Mouse (Mus musculus) hindbrain, embryonic 13.5 days (tissue): ENCODE data around the gene Atp6v0a1. TPM values are rescaled to one million over a fixed set of nuclear protein-coding genes. Genes with fewer than 3 reads are reported as not detected.

ENCODE experiments used
- ATAC-seq: fragments of 200-750 bp; cut with Nextera tagmentation; 2 replicates; pipeline ENCODE4 v1.8.0; 2017; ENCODE audit warnings: moderate TSS enrichment; ENCODE audit not compliant: low FRiP score
- H3K27ac ChIP-seq: fragments of 300-500 bp; sonication (generic); 2 replicates; pipeline ENCODE4 v1.5.1; 2015; ENCODE audit warnings: inconsistent platforms, mild to moderate bottlenecking, moderate library complexity
- H3K27me3 ChIP-seq: fragments of 300-500 bp; sonication (generic); 2 replicates; pipeline ENCODE4 v1.6.1; 2015; ENCODE audit warnings: mild to moderate bottlenecking, inconsistent platforms
- H3K36me3 ChIP-seq: fragments of 300-500 bp; sonication (generic); 2 replicates; pipeline ENCODE4 v1.6.1; 2015; ENCODE audit warnings: mild to moderate bottlenecking, inconsistent platforms
- H3K4me1 ChIP-seq: fragments of 300-500 bp; sonication (generic); replicated peaks from 2 replicates; pipeline ENCODE4 v1.6.1; 2015; ENCODE audit warnings: inconsistent platforms
- H3K4me2 ChIP-seq: fragments of 300-500 bp; sonication (generic); 2 replicates; pipeline ENCODE4 v1.6.1; 2015; ENCODE audit warnings: inconsistent platforms, mild to moderate bottlenecking, moderate library complexity
- H3K4me3 ChIP-seq: fragments of 300-500 bp; sonication (generic); 2 replicates; pipeline ENCODE4 v1.5.1; 2015; ENCODE audit warnings: mild to moderate bottlenecking, inconsistent platforms
- H3K9ac ChIP-seq: fragments of 300-500 bp; sonication (generic); 2 replicates; pipeline ENCODE4 v1.6.1; 2015; ENCODE audit warnings: mild to moderate bottlenecking, inconsistent platforms
- H3K9me3 ChIP-seq: fragments of 300-500 bp; sonication (generic); 2 replicates; pipeline ENCODE4 v1.6.1; 2016; ENCODE audit warnings: inconsistent platforms
- WGBS: fragments of 180-500 bp; shearing (Covaris S2); methylation state at CpG from one replicate; pipeline ENCODE4 v1.1.7; 2015; 5-methylcytosine and 5-hydroxymethylcytosine counted together
- polyA plus RNA-seq: library from polyadenylated mRNA; unstranded; fragments of >200 nt; fragmentation: Nextera tagmentation; extraction: Ambion mirVana; gene quantifications from 2 replicates; pipeline ENCODE4 v1.2.1, GENCODE M21; 2015

Gene Atp6v0a1
- polyA plus RNA-seq, 1 experiment from 2014 or later: 108 TPM

GRCm38 (mm10) chr11:101034614-101035327 is 25.5 kb downstream of the Atp6v0a1 start:
- Histone ChIP-seq H3K4me1 (no peaks in the 10 kb centered on the region), H3K27me3 (no peaks in the 10 kb centered on the region), H3K27ac (no peak overlapping the region), H3K4me3 (no peak overlapping the region), H3K9ac (no peak overlapping the region), H3K9me3 (no peaks in the 10 kb centered on the region), H3K4me2 (no peak overlapping the region), H3K36me3 (peaks cover 91% of the 10 kb centered on the region)
- 94% methylated on average over 8 of the region's 8 CpGs for WGBS
- no peak for ATAC-seq

GRCm38 (mm10) chr11:101035328-101035695 is 26.1 kb downstream of the Atp6v0a1 start:
- no peaks in the 10 kb centered on the region for H3K9me3 ChIP-seq
- H3K27ac ChIP-seq: no peak overlapping the region
- no peak for ATAC-seq
- WGBS: 85% methylated on average over 4 of the region's 4 CpGs
- H3K9ac ChIP-seq: no peak overlapping the region
- H3K4me1 ChIP-seq: no peaks in the 10 kb centered on the region
- H3K4me2 ChIP-seq: no peak overlapping the region
- H3K27me3 ChIP-seq: no peaks in the 10 kb centered on the region
- H3K4me3 ChIP-seq: no peak overlapping the region
- peaks cover 92% of the 10 kb centered on the region for H3K36me3 ChIP-seq

GRCm38 (mm10) chr11:101037795-101038194 is 28.5 kb downstream of the Atp6v0a1 start:
- peaks cover 89% of the 10 kb centered on the region for H3K36me3 ChIP-seq
- 79% methylated on average over 10 of the region's 10 CpGs for WGBS
- no peak for ATAC-seq
- no peak overlapping the region for H3K4me3 ChIP-seq
- no peak overlapping the region for H3K4me2 ChIP-seq
- no peaks in the 10 kb centered on the region for H3K4me1 ChIP-seq
- H3K27me3 ChIP-seq: no peaks in the 10 kb centered on the region
- no peak overlapping the region for H3K27ac ChIP-seq
- no peak overlapping the region for H3K9ac ChIP-seq
- H3K9me3 ChIP-seq: no peaks in the 10 kb centered on the region

GRCm38 (mm10) chr11:101045826-101046225 is 36.6 kb downstream of the Atp6v0a1 start:
- H3K36me3 ChIP-seq: peaks cover 94% of the 10 kb centered on the region
- ATAC-seq: no peak
- WGBS: 92% methylated on average over 4 of the region's 4 CpGs
- H3K27ac ChIP-seq: no peak overlapping the region
- no peaks in the 10 kb centered on the region for H3K27me3 ChIP-seq
- no peak overlapping the region for H3K4me2 ChIP-seq
- H3K4me1 ChIP-seq: no peaks in the 10 kb centered on the region
- no peak overlapping the region for H3K9ac ChIP-seq
- H3K4me3 ChIP-seq: no peak overlapping the region
- H3K9me3 ChIP-seq: no peaks in the 10 kb centered on the region

GRCm38 (mm10) chr11:101046440-101046839 is 37.2 kb downstream of the Atp6v0a1 start:
- 75% methylated on average over 9 of the region's 9 CpGs for WGBS
- no peak for ATAC-seq
- no peak overlapping the region for H3K9ac ChIP-seq
- no peak overlapping the region for H3K4me3 ChIP-seq
- peaks cover 96% of the 10 kb centered on the region for H3K36me3 ChIP-seq
- H3K4me2 ChIP-seq: no peak overlapping the region
- no peaks in the 10 kb centered on the region for H3K9me3 ChIP-seq
- no peaks in the 10 kb centered on the region for H3K27me3 ChIP-seq
- no peak overlapping the region for H3K27ac ChIP-seq
- no peaks in the 10 kb centered on the region for H3K4me1 ChIP-seq

- Histone ChIP-seq H3K4me3 (no peak overlapping the region), H3K9ac (no peak overlapping the region), H3K36me3 (peaks cover 98% of the 10 kb centered on the region), H3K4me1 (no peaks in the 10 kb centered on the region), H3K27ac (no peak overlapping the region), H3K4me2 (no peak overlapping the region), H3K27me3 (no peaks in the 10 kb centered on the region), H3K9me3 (no peaks in the 10 kb centered on the region)
- no peak for ATAC-seq
- WGBS: 85% methylated on average over 3 of the region's 3 CpGs
Observed at GRCm38 (mm10) chr11:101047502-101047901, 38.2 kb downstream of the Atp6v0a1 start.

- H3K4me2 ChIP-seq: no peak overlapping the region
- peaks cover 99% of the 10 kb centered on the region for H3K36me3 ChIP-seq
- no peak for ATAC-seq
- no peaks in the 10 kb centered on the region for H3K4me1 ChIP-seq
- no peak overlapping the region for H3K4me3 ChIP-seq
- no peak overlapping the region for H3K27ac ChIP-seq
- H3K9ac ChIP-seq: no peak overlapping the region
- no peaks in the 10 kb centered on the region for H3K27me3 ChIP-seq
- 84% methylated on average over 9 of the region's 9 CpGs for WGBS
- H3K9me3 ChIP-seq: no peaks in the 10 kb centered on the region
Observed at GRCm38 (mm10) chr11:101050359-101050758, 41.1 kb downstream of the Atp6v0a1 start.

GRCm38 (mm10) chr11:101051051-101051493 is 41.8 kb downstream of the Atp6v0a1 start:
- Histone ChIP-seq H3K36me3 (peaks cover 99% of the 10 kb centered on the region), H3K27me3 (no peaks in the 10 kb centered on the region), H3K27ac (no peak overlapping the region), H3K4me2 (no peak overlapping the region), H3K9ac (no peak overlapping the region), H3K9me3 (no peaks in the 10 kb centered on the region), H3K4me3 (no peak overlapping the region), H3K4me1 (no peaks in the 10 kb centered on the region)
- ATAC-seq: no peak
- whole genome bisulfite sequencing: 87% methylated on average over 6 of the region's 6 CpGs

- H3K27ac ChIP-seq: no peak overlapping the region
- no peak overlapping the region for H3K4me3 ChIP-seq
- H3K4me2 ChIP-seq: no peak overlapping the region
- H3K27me3 ChIP-seq: no peaks in the 10 kb centered on the region
- WGBS: 90% methylated on average over 8 of the region's 8 CpGs
- H3K9ac ChIP-seq: no peak overlapping the region
- no peaks in the 10 kb centered on the region for H3K4me1 ChIP-seq
- H3K9me3 ChIP-seq: no peaks in the 10 kb centered on the region
- no peak for ATAC-seq
- peaks cover 99% of the 10 kb centered on the region for H3K36me3 ChIP-seq
Observed at GRCm38 (mm10) chr11:101051617-101052016, 42.4 kb downstream of the Atp6v0a1 start.

GRCm38 (mm10) chr11:101052751-101053473 is 43.7 kb downstream of the Atp6v0a1 start:
- Histone ChIP-seq H3K36me3 (peaks cover 99% of the 10 kb centered on the region), H3K4me1 (no peaks in the 10 kb centered on the region), H3K27ac (no peak overlapping the region), H3K9ac (no peak overlapping the region), H3K27me3 (no peaks in the 10 kb centered on the region), H3K4me3 (no peak overlapping the region), H3K9me3 (no peaks in the 10 kb centered on the region), H3K4me2 (no peak overlapping the region)
- ATAC-seq: no peak
- WGBS: 95% methylated on average over 10 of the region's 10 CpGs

- Histone ChIP-seq H3K36me3 (peaks cover 99% of the 10 kb centered on the region), H3K4me3 (no peak overlapping the region), H3K4me2 (no peak overlapping the region), H3K27ac (no peak overlapping the region), H3K9me3 (no peaks in the 10 kb centered on the region), H3K27me3 (no peaks in the 10 kb centered on the region), H3K9ac (no peak overlapping the region), H3K4me1 (no peaks in the 10 kb centered on the region)
- ATAC-seq: no peak
- WGBS: 100% methylated on average over 1 of the region's 1 CpGs
Observed at GRCm38 (mm10) chr11:101053974-101054373, 44.7 kb downstream of the Atp6v0a1 start.

- no peak for ATAC-seq
- H3K4me2 ChIP-seq: no peak overlapping the region
- H3K9ac ChIP-seq: 0 out of 2 replicates have a peak overlapping the region, but pooled peaks have one; percentile 13
- peaks cover 99% of the 10 kb centered on the region for H3K36me3 ChIP-seq
- no peaks in the 10 kb centered on the region; the same call in 1 of the 2 replicates for H3K4me1 ChIP-seq
- H3K9me3 ChIP-seq: no peaks in the 10 kb centered on the region
- H3K4me3 ChIP-seq: no peak overlapping the region
- H3K27ac ChIP-seq: no peak overlapping the region
- no peaks in the 10 kb centered on the region for H3K27me3 ChIP-seq
- WGBS: 83% methylated on average over 14 of the region's 14 CpGs
Observed at GRCm38 (mm10) chr11:101055418-101055817, 46.2 kb downstream of the Atp6v0a1 start.

- Histone ChIP-seq H3K27ac (no peak overlapping the region), H3K4me2 (no peak overlapping the region), H3K9ac (no peak overlapping the region), H3K36me3 (peaks cover 99% of the 10 kb centered on the region), H3K27me3 (no peaks in the 10 kb centered on the region), H3K4me3 (no peak overlapping the region), H3K4me1 (no peaks in the 10 kb centered on the region; the same call in 1 of the 2 replicates), H3K9me3 (no peaks in the 10 kb centered on the region)
- 55% methylated on average over 8 of the region's 8 CpGs for WGBS
- ATAC-seq: no peak
Observed at GRCm38 (mm10) chr11:101056885-101057284, 47.6 kb downstream of the Atp6v0a1 start.
